Comparison of ENCODE assay signal across 11 mouse cellular contexts in the genomic region with DNA sequence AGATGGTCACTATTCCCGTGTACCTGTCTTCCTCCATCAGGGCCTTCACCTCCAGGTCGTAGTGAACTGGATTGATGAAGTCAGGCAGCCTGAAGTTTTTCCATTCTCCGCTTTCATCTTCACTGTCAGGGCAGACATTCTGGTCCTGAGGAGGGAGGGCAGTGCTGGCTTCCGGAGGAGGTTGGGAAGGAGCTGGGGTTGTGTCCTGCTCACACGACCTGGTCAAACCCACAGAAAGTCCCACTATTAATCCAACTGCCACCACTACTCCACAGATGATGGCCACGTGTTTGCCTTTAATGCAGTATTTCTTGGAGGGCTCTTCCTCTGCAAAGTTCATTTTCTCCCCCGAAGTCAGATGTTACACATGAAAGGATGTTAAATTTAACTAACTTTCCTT. TPM values are rescaled to one million over a fixed set of nuclear protein-coding genes. Genes with fewer than 3 reads are reported as not detected.
DNase-seq lines count a peak whose midpoint lies in the region; ATAC-seq and TF ChIP-seq lines count a peak whose summit lies in the region.
"Had no signal": no experiment of that assay in that cellular context is flagged by ENCODE, and none has a peak within 500 bp of the region (broad histone marks: within the 10 kb centered on the region; RNA-seq: fewer than 3 reads in every experiment).

No protein-coding gene starts in this region.

- intact Hi-C loops in left cerebral cortex, postnatal 36 days (cut with DNase I): no loop called here

- H3K4me1 ChIP-seq in heart, embryonic 10.5 days: peaks cover 22% of the 10 kb centered on the region
- no peaks in the 10 kb centered on the region for H3K4me1 ChIP-seq in lung, adult 2 months (ENCODE audit: control insufficient read depth, insufficient read depth, low read length)
- peaks cover 8% of the 10 kb centered on the region; the same call in 1 of the 2 replicates for H3K4me1 ChIP-seq in intestine, postnatal 0 days (replicated peaks; ENCODE audit: control insufficient read depth, insufficient read depth, low read length)
- peaks cover 3% of the 10 kb centered on the region; the same call in 1 of the 2 replicates for H3K4me1 ChIP-seq in stomach, embryonic 14.5 days (ENCODE audit: control insufficient read depth, insufficient read depth, low read length)

- no peaks in the 10 kb centered on the region for H3K36me3 ChIP-seq in heart, embryonic 10.5 days
- H3K36me3 ChIP-seq in intestine, postnatal 0 days (ENCODE audit: control insufficient read depth, insufficient read depth): no peaks in the 10 kb centered on the region
- no peaks in the 10 kb centered on the region for H3K36me3 ChIP-seq in stomach, embryonic 14.5 days (ENCODE audit: control insufficient read depth, insufficient read depth, low read length)
- H3K36me3 ChIP-seq: midbrain, embryonic 13.5 days had no signal

- 61% methylated on average over 7 of the region's 7 CpGs for WGBS in heart, embryonic 10.5 days
- WGBS in lung, adult 2 months: 20% methylated on average over 7 of the region's 7 CpGs
- 15% methylated on average over 7 of the region's 7 CpGs for WGBS in intestine, postnatal 0 days
- WGBS in stomach, embryonic 14.5 days: 23% methylated on average over 7 of the region's 7 CpGs

- H3K27me3 ChIP-seq in heart, embryonic 10.5 days (ENCODE audit: insufficient read depth, poor library complexity, severe bottlenecking): no peaks in the 10 kb centered on the region
- H3K27me3 ChIP-seq in intestine, postnatal 0 days (replicated peaks; ENCODE audit: control insufficient read depth, insufficient read depth, low read length): no peaks in the 10 kb centered on the region
- H3K27me3 ChIP-seq in stomach, embryonic 14.5 days (ENCODE audit: control insufficient read depth, insufficient read depth, low read length): no peaks in the 10 kb centered on the region
- H3K27me3 ChIP-seq: midbrain, embryonic 13.5 days had no signal

- H3K4me2 ChIP-seq in intestine, postnatal 0 days (replicated peaks; ENCODE audit: low read depth): peak overlapping the region; percentile 68
- peak overlapping the region; percentile 48 for H3K4me2 ChIP-seq in stomach, embryonic 14.5 days (replicated peaks; ENCODE audit: low read depth, low read length)
- H3K4me2 ChIP-seq: midbrain, embryonic 13.5 days had no signal

- no peak for ATAC-seq in intestine, postnatal 0 days
- ATAC-seq in stomach, embryonic 14.5 days (ENCODE audit: insufficient number of reproducible peaks, insufficient read depth, low FRiP score, low read depth): no peak
- ATAC-seq: midbrain, embryonic 13.5 days had no signal

- no peaks in the 10 kb centered on the region for H3K9me3 ChIP-seq in heart, embryonic 10.5 days
- no peaks in the 10 kb centered on the region for H3K9me3 ChIP-seq in intestine, postnatal 0 days (ENCODE audit: control insufficient read depth)
- no peaks in the 10 kb centered on the region for H3K9me3 ChIP-seq in stomach, embryonic 14.5 days (ENCODE audit: control insufficient read depth, low read depth, low read length)
- H3K9me3 ChIP-seq: midbrain, embryonic 13.5 days had no signal

- TF ChIP-seq POLR2A in lung, adult 2 months (IDR thresholded peaks at IDR 0.05; ENCODE audit: borderline replicate concordance, extremely low read depth, low read depth, low read length): no peak

- peak overlapping the region; percentile 71; the same call in 1 of the 2 replicates for H3K27ac ChIP-seq in heart, embryonic 10.5 days
- 0 out of 2 replicates have a peak overlapping the region, but pooled peaks have one; percentile 23 for H3K27ac ChIP-seq in intestine, postnatal 0 days (ENCODE audit: low read depth, low read length)
- H3K27ac ChIP-seq in stomach, embryonic 14.5 days (ENCODE audit: low read length): peak overlapping the region; percentile 34; the same call in 1 of the 2 replicates
- H3K27ac ChIP-seq: midbrain, embryonic 13.5 days had no signal

- TF ChIP-seq CTCF in lung, adult 2 months (IDR thresholded peaks at IDR 0.05; ENCODE audit: insufficient read depth, low read length): no peak
- TF ChIP-seq CTCF in intestine, postnatal 0 days (IDR thresholded peaks at IDR 0.05; ENCODE audit: low read depth): no peak

- DNase-seq in heart, embryonic 10.5 days (ENCODE audit: low spot score): no peak
- no peak for DNase-seq in heart, adult 9 months (ENCODE audit: low spot score in 2 of 2)
- DNase-seq in lung, adult 2 months: no peak
- DNase-seq in lung, adult 18-20 months: no peak
- no peak for DNase-seq in left cerebral cortex, postnatal 36 days (ENCODE audit: low spot score in 2 of 2)
- no peak for DNase-seq in thymus, postnatal 4 days
- DNase-seq: layer of hippocampus, postnatal 36 days had no signal

- H3K4me3 ChIP-seq in heart, embryonic 10.5 days: peak overlapping the region; percentile 47
- H3K4me3 ChIP-seq in lung, adult 2 months (replicated peaks; ENCODE audit: extremely low read depth, low read depth, low read length): peak overlapping the region; percentile 60
- H3K4me3 ChIP-seq in intestine, postnatal 0 days (ENCODE audit: low read depth, low read length): peak overlapping the region; percentile 44
- peak overlapping the region; percentile 17 for H3K4me3 ChIP-seq in stomach, embryonic 14.5 days (ENCODE audit: low read depth, low read length)
- H3K4me3 ChIP-seq: midbrain, embryonic 13.5 days had no signal

- peak overlapping the region; percentile 40; the same call in 1 of the 2 replicates for H3K9ac ChIP-seq in intestine, postnatal 0 days (ENCODE audit: low read depth, low read length)
- no peak overlapping the region for H3K9ac ChIP-seq in stomach, embryonic 14.5 days (replicated peaks; ENCODE audit: low read depth, low read length)
- H3K9ac ChIP-seq: midbrain, embryonic 13.5 days had no signal

RNA-seq across cellular contexts. Expression of a gene that starts 0.4 kb away (rescaled TPM):
- 5.1 and 8.8 TPM in 2 replicates for polyA plus RNA-seq in heart, embryonic 10.5 days (2016; fragmentation: Nextera tagmentation; extraction: Ambion mirVana)
- polyA plus RNA-seq in lung, adult 2 months (2012; rRNA removed): 27.6 and 46.6 TPM in 2 replicates
- polyA plus RNA-seq in intestine, postnatal 0 days (2015; fragmentation: Nextera tagmentation; extraction: Ambion mirVana): 120 and 150 TPM in 2 replicates
- 16.0 and 16.3 TPM in 2 replicates for polyA plus RNA-seq in stomach, embryonic 14.5 days (2014; fragmentation: Nextera tagmentation; extraction: Ambion mirVana)
- 1 to 10 TPM; 1.5 TPM for total RNA-seq in left cerebral cortex, postnatal 36 days (2021)
- total RNA-seq: granulocyte monocyte progenitor cell, adult 5-6 weeks had no signal
